Mouse (Mus musculus) hindbrain, postnatal 0 days (tissue): Measurements from ENCODE around the gene Grk5. TPM values are rescaled to one million over a fixed set of nuclear protein-coding genes. Genes with fewer than 3 reads are reported as not detected.

Source experiments
- ATAC-seq: fragments of 200-750 bp; cut with Nextera tagmentation; 2 replicates; pipeline ENCODE4 v1.8.0; 2017; ENCODE audit warnings: mild to moderate bottlenecking, moderate TSS enrichment, moderate library complexity
- DNase-seq: peaks from one replicate; pipeline ENCODE4 v3.0.0-alpha.2; 2015; ENCODE audit warnings: low spot score
- H3K27ac ChIP-seq: fragments of 300-500 bp; sonication (generic); 2 replicates; pipeline ENCODE4 v1.5.1; 2014; ENCODE audit warnings: mild to moderate bottlenecking
- H3K27me3 ChIP-seq: fragments of 300-500 bp; sonication (generic); 2 replicates; pipeline ENCODE4 v1.6.1; 2014; ENCODE audit warnings: low read length, mixed read lengths; ENCODE audit not compliant: insufficient read depth
- H3K36me3 ChIP-seq: fragments of 300-500 bp; sonication (generic); 2 replicates; pipeline ENCODE4 v1.6.1; 2014; ENCODE audit warnings: low read length, mixed read lengths; ENCODE audit not compliant: insufficient read depth
- H3K4me1 ChIP-seq: fragments of 300-500 bp; sonication (generic); 2 replicates; pipeline ENCODE4 v1.6.1; 2014; ENCODE audit warnings: antibody characterized with exemption, low read length, mixed read lengths; ENCODE audit not compliant: insufficient read depth
- H3K4me2 ChIP-seq: fragments of 300-500 bp; sonication (generic); 2 replicates; pipeline ENCODE4 v1.6.1; 2014; ENCODE audit warnings: low read depth, mild to moderate bottlenecking, low read length, moderate library complexity, mixed read lengths
- H3K4me3 ChIP-seq: fragments of 300-500 bp; sonication (generic); 2 replicates; pipeline ENCODE4 v1.5.1; 2014; ENCODE audit warnings: low read length
- H3K9ac ChIP-seq: fragments of 300-500 bp; sonication (generic); replicated peaks from 2 replicates; pipeline ENCODE4 v1.6.1; 2014; ENCODE audit warnings: mild to moderate bottlenecking, low read length, moderate library complexity, mixed read lengths
- H3K9me3 ChIP-seq: fragments of 300-500 bp; sonication (generic); 2 replicates; pipeline ENCODE4 v1.6.1; 2016; ENCODE audit warnings: low read length, mixed read lengths
- CTCF ChIP-seq: IDR thresholded peaks from 2 replicates; pipeline ENCODE4 v1.5.1; 2016; ENCODE audit warnings: antibody characterized with exemption, control low read depth, low read depth
- WGBS: fragments of 180-500 bp; shearing (Covaris S2); extraction: QIAGEN DNeasy Blood & Tissue Kit; methylation state at CpG from one replicate; pipeline ENCODE4 v1.1.7; 2014; 5-methylcytosine and 5-hydroxymethylcytosine counted together
- polyA plus RNA-seq: library from polyadenylated mRNA; unstranded; fragments of >200 nt; fragmentation: Nextera tagmentation; extraction: Ambion mirVana; gene quantifications from 2 replicates; pipeline ENCODE4 v1.2.1, GENCODE M21; 2015
- total RNA-seq: library from RNA; depleted of rRNA; stranded (reverse); fragments of >200 nt; gene quantifications from 2 replicates; pipeline ENCODE4 v1.2.3, GENCODE M21; 2014

The Grk5 gene
- total and polyA plus RNA-seq, 2 experiments from 2014 or later: 1.3 to 7.8 TPM

DNA sequence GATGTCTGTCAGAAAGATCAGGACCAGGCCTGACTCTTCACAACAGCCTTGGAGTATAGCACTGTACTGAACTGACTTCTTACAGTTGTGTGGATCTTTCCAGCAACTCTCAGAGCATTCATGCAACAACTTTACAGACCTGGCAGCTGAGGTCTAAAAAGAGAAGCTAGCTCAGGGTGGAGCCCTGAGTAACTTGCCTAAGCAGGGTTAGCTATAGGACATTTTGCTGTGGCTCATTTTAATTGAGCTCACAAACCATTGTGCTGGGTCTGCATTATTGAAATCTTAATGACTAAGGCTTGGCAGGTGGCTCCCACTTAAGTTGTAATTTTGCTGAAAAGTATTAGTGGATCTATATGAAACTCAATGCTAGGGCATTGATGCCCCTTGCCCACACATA lies 162.5 kb downstream of the Grk5 start:
- Histone ChIP-seq H3K27me3 (no peaks in the 10 kb centered on the region), H3K9ac (no peak overlapping the region), H3K27ac (no peak overlapping the region), H3K36me3 (no peaks in the 10 kb centered on the region), H3K9me3 (peaks cover 2% of the 10 kb centered on the region; the same call in 1 of the 2 replicates), H3K4me2 (no peak overlapping the region), H3K4me1 (no peaks in the 10 kb centered on the region), H3K4me3 (no peak overlapping the region)
- no peak for TF ChIP-seq CTCF
- DNase-seq (no peak), ATAC-seq (no peak)

DNA sequence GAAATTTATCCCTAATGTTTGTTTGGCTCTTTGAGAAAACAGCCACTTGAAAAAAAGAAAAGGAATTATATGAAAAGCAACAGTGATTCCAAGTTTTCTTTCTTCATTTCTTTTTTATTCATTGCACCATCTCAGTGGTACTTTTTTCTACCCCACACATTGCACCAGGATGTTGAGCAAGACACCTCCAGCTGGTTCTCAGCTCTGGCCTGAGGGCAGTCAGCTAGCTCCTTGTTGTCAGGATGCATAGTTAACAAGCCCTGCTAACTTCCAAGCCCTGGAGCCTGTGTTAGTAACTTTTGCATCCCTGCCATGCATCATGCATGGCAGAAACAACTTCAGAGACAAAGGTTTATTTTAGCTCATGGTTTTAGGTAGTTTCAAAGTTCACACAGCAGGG lies 163.2 kb downstream of the Grk5 start:
- peaks cover 2% of the 10 kb centered on the region; the same call in 1 of the 2 replicates for H3K9me3 ChIP-seq
- no peaks in the 10 kb centered on the region for H3K4me1 ChIP-seq
- H3K4me2 ChIP-seq: no peak overlapping the region
- no peak overlapping the region for H3K9ac ChIP-seq
- H3K36me3 ChIP-seq: no peaks in the 10 kb centered on the region
- no peak overlapping the region for H3K27ac ChIP-seq
- no peaks in the 10 kb centered on the region for H3K27me3 ChIP-seq
- DNase-seq (no peak), ATAC-seq (no peak)
- H3K4me3 ChIP-seq: no peak overlapping the region
- no peak for TF ChIP-seq CTCF

DNA sequence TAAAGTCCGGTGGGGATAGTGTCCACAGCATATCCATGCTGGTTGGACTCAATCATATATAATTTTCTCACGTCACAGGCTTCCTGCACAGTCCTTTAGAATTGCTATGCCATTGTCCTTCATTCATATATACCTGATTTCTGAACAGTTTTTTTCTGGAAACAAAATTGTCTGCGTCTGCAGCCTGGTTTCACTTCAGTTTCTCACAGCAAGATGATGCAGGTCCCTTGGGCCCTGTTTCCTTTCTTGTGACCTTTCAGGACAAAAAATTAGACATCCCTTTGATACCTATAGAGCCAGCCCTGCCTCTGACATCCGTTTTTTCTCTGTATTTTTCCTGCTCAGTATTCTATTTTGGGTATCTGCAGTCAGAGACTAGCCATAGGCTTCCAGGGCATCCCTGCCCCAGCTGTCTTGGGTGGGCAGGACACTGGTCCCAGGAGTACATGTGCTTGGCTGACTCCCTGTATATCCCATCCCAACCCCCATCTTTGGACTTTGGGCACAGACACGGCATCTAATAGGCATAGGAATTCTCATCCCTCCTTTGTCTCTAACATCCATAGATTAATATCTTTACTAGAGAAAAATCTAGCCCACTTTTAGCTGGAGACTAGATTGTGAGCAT lies 167.3 kb downstream of the Grk5 start:
- H3K9me3 ChIP-seq: peaks cover 2% of the 10 kb centered on the region; the same call in 1 of the 2 replicates
- 67% methylated on average over 5 of the region's 5 CpGs for WGBS

DNA sequence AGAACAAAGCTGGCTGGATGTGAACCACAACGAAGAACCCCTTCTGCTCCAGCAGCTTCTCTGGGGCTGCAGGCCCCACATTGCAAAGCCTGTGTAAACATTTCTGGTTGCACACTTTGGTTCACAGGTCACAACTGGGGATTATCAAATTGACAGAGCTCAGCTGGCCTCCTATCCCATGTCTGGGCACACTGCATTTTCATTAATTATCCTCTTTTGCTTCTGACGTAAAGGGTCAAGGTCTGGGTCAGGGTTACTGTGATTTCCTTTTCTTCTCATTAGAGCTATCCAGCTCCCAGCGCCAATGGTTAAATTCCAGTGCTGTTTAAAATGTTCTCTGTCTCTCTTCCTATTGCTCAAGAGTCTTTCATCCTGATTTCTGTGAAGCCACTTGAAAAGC lies 168.0 kb downstream of the Grk5 start:
- no peak for DNase-seq
- ATAC-seq: no peak
- Histone ChIP-seq H3K4me2 (no peak overlapping the region), H3K9me3 (peaks cover 2% of the 10 kb centered on the region; the same call in 1 of the 2 replicates), H3K9ac (no peak overlapping the region), H3K27ac (no peak overlapping the region), H3K4me3 (no peak overlapping the region), H3K36me3 (no peaks in the 10 kb centered on the region), H3K27me3 (no peaks in the 10 kb centered on the region), H3K4me1 (no peaks in the 10 kb centered on the region)
- 23% methylated on average over 3 of the region's 3 CpGs for WGBS
- TF ChIP-seq CTCF: no peak

More for the DNA sequence above, 167.3 kb downstream of the Grk5 start:
- TF ChIP-seq CTCF: no peak
- Histone ChIP-seq H3K9ac (no peak overlapping the region), H3K27ac (no peak overlapping the region), H3K4me2 (no peak overlapping the region), H3K36me3 (no peaks in the 10 kb centered on the region), H3K4me1 (no peaks in the 10 kb centered on the region), H3K27me3 (no peaks in the 10 kb centered on the region), H3K4me3 (no peak overlapping the region)
- DNase-seq (no peak), ATAC-seq (no peak)

DNA sequence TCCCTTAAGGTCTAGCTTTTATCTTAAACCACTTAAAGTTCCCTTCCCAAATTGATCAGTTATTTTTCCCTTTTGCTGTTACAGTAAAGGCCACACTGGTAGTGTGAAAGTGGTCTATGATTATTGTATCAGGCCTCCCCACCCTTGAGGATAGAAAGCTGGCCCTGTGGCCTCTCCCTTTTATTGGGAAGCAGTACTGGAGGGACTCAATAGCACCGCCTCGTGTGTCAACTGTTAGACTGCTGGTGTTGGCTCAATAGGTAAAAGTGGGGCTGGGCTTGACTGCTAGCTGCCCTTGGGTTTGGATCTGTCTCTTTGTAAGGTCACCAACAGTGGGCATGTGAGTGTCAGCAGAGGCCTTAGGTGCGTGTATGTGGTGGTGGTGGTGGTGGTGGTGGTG lies 174.8 kb downstream of the Grk5 start:
- H3K27ac ChIP-seq: no peak overlapping the region
- DNase-seq: no peak
- no peaks in the 10 kb centered on the region for H3K27me3 ChIP-seq
- TF ChIP-seq CTCF: no peak
- ATAC-seq: no peak
- H3K4me2 ChIP-seq: no peak overlapping the region
- no peaks in the 10 kb centered on the region for H3K36me3 ChIP-seq
- 87% methylated on average over 3 of the region's 3 CpGs for WGBS
- H3K4me1 ChIP-seq: no peaks in the 10 kb centered on the region
- no peak overlapping the region for H3K4me3 ChIP-seq
- H3K9me3 ChIP-seq: no peaks in the 10 kb centered on the region
- H3K9ac ChIP-seq: no peak overlapping the region

DNA sequence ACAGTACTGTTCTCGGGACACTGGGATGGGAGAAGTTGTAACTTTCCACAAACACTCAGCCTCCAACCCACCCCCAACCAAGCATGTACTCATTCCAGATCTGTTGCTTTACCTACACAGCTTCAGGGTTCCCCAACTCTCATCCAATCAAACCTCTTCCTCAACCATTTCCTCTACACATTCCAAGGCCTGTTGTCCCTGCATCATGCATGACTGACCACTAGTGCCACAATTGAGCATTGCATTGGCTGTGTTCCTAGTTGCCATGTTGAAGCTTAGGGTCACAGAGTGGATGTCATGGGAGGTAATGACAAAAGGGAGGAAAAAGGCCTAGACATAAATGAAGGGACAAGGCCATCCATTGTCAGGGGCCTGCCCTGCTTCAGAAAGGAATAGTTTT lies 175.5 kb downstream of the Grk5 start:
- H3K9me3 ChIP-seq: no peaks in the 10 kb centered on the region
- no peak overlapping the region for H3K4me3 ChIP-seq
- peak; percentile 11; the same call in 1 of the 2 replicates for TF ChIP-seq CTCF
- no peak for ATAC-seq
- 90% methylated on average over 1 of the region's 1 CpGs for WGBS
- H3K4me2 ChIP-seq: no peak overlapping the region
- H3K27me3 ChIP-seq: no peaks in the 10 kb centered on the region
- no peaks in the 10 kb centered on the region for H3K4me1 ChIP-seq
- no peak overlapping the region for H3K27ac ChIP-seq
- no peak for DNase-seq
- H3K9ac ChIP-seq: no peak overlapping the region
- no peaks in the 10 kb centered on the region for H3K36me3 ChIP-seq

DNA sequence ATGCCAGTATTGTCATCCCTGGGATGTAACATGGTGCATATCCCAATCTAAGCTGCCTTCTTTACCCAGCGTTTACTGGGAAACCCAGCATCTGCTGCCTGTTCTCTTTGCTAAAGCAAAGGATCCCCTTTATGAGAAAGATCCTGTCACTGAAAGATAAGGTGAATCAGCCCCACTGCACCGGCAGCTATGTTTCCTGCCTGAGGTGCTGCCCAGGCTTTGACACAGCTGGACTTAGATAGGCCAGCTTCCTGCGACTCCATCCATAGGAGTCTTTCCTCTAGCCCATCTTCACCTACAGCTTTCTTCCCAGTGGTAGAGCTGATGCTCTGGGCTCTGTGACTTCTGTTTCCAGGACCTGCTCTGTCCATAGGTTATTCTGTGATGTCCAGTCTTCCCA lies 189.1 kb downstream of the Grk5 start:
- no peak overlapping the region for H3K4me3 ChIP-seq

More for the DNA sequence above, 189.1 kb downstream of the Grk5 start:
- Histone ChIP-seq H3K9me3 (no peaks in the 10 kb centered on the region), H3K27me3 (no peaks in the 10 kb centered on the region), H3K9ac (no peak overlapping the region), H3K27ac (no peak overlapping the region), H3K4me2 (no peak overlapping the region), H3K4me1 (no peaks in the 10 kb centered on the region), H3K36me3 (no peaks in the 10 kb centered on the region; the same call in 1 of the 2 replicates)
- DNase-seq (no peak), ATAC-seq (no peak)
- WGBS: 90% methylated on average over 3 of the region's 3 CpGs
- TF ChIP-seq CTCF: no peak
